Mouse (Mus musculus): ENCODE data around the gene Slc34a3.
A peak's percentile ranks its signal among the peaks of the same experiment; 100 is the strongest.

The Slc34a3 gene

GRCm38 (mm10) chr2:25246183-25247072 lies 12.3 kb upstream of the Slc34a3 start, which contains the start of gene AL732309.1:
TSS of gene AL732309.1 (minus strand) at chr2:25246863.
- peak in 1 of 2 experiments; percentile 45 for DNase-seq

DNA sequence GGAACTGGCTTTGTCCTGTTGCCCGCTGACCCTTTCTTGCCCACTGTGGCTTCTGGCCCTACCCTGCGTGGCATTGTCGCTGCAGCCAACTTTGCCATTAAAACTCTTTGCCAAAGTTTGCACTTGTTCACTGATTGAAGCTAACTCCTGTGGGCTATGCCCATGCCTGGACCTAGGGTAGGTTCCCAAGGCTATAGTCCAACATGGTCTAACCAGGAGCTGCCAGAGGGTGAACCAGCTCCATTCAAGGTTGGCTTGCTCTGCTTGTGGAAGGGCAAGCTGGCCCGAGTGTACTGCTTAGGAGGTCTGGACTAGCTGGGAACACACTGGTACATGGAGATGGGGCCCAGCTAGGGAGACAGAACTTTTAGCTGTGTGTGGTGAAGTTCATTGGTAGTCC lies 10.0 kb upstream of the Slc34a3 start:
- DNase-seq = no peak

GRCm38 (mm10) chr2:25243342-25243741 lies 9.2 kb upstream of the Slc34a3 start:
- DNase-seq = no peak

- peak; percentile 63 for DNase-seq
Observed at GRCm38 (mm10) chr2:25242101-25242506, 7.9 kb upstream of the Slc34a3 start, which contains the start of the genes Rnf208 and Cysrt1. TSS of gene Rnf208 (plus strand) at chr2:25242255. TSS of gene Cysrt1 (minus strand) at chr2:25242452.

DNA sequence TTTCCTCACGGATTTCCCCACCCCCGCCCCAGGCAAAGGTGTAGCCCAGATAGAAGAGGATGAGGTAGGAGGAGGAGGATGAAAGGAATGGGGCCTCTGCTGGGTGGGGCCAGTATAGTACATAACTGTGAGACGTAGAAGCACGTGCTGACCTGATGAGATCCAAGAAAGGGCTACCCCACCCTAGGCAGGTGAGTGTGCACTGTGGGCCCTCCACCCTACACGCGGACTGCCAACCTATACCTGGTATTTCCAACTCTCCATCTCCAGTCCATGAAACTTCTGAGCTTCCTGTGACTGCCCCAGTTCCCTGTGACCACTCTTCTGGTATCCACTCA lies 7.2 kb upstream of the Slc34a3 start:
- no peak for DNase-seq

GRCm38 (mm10) chr2:25240723-25241437 lies 6.7 kb upstream of the Slc34a3 start:
- DNase-seq = peak; percentile 68 to 74

- no peak for DNase-seq
Observed at GRCm38 (mm10) chr2:25240310-25240709, 6.1 kb upstream of the Slc34a3 start.

DNA sequence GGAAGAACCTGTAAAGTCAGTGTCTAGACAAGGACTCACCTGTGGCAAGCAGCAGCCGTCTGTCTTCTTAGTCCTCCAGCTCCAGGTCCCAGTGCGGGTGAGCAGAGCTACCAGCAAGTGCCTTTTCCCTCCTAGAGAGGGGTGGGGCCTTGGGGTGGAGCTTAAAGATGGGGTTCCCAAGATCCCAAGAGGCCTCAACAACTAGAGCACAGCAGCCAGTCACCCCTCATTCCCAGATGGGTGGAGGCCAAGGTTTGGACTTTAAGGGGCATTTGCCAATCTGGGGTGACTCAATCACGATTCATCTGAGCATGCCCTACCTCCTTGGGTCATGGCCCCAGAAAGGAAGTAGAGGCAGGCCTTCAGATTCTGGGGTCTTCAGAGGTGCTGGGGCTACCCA lies 5.6 kb upstream of the Slc34a3 start:
- no peak for DNase-seq

DNA sequence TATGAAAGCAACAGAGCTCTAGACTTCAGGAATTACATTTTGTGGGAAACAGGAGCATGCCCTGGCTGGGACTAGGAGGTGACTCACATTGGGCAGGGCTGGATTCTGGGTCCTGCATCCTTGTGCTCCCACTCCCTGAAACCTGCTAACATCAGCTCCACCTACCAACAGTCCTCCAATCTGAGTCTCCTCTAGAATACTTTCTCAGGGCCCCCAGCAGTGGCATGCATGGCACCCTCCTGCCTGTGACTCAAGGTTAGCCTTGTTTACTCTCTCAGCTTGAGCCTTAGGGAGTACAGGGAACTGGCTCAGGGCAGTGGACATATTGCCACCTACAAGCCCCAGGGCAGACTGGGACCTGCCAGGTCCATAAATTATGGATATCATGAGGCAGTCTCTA lies 3.9 kb upstream of the Slc34a3 start:
- no peak for DNase-seq

- DNase-seq = no peak
Observed at GRCm38 (mm10) chr2:25237522-25237921, 3.4 kb upstream of the Slc34a3 start.

GRCm38 (mm10) chr2:25236614-25237013 lies 2.5 kb upstream of the Slc34a3 start, which contains the start of gene Rnf224:
TSS of gene Rnf224 (minus strand) at chr2:25236787.
- no peak for DNase-seq

- no peak for DNase-seq
Observed at GRCm38 (mm10) chr2:25234551-25235220, 522 bp upstream of the Slc34a3 start.

GRCm38 (mm10) chr2:25233421-25233820 lies 743 bp downstream of the Slc34a3 start:
- DNase-seq = no peak

GRCm38 (mm10) chr2:25231038-25231437 lies 3.1 kb downstream of the Slc34a3 start:
- no peak for DNase-seq

- DNase-seq = no peak
Observed at GRCm38 (mm10) chr2:25230581-25230980, 3.6 kb downstream of the Slc34a3 start.

DNA sequence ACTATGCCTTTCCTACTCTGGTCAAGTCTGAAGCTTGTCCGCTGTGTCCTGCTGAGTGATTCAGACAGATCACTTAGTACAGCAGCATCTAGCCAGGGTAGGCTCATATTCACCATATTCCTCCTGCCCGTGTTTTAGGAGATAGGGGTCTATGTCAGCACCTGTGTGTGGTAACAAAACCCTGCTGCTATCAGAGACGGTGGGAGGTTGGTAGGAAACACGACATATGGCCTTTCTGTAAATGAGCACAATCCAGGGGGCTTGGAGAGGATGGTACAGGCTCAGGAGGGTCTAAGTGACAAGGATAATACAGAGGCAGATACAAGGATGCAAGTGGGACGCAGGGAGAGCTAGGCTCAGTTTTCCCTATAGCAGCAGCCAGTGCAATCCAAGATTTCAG lies 4.6 kb downstream of the Slc34a3 start:
- DNase-seq = no peak

- DNase-seq = peak in 1 of 2 experiments; percentile 26
Observed at GRCm38 (mm10) chr2:25228995-25229530, 5.1 kb downstream of the Slc34a3 start.

GRCm38 (mm10) chr2:25228431-25228889 lies 5.7 kb downstream of the Slc34a3 start:
- peak; percentile 91 to 94 for DNase-seq

DNA sequence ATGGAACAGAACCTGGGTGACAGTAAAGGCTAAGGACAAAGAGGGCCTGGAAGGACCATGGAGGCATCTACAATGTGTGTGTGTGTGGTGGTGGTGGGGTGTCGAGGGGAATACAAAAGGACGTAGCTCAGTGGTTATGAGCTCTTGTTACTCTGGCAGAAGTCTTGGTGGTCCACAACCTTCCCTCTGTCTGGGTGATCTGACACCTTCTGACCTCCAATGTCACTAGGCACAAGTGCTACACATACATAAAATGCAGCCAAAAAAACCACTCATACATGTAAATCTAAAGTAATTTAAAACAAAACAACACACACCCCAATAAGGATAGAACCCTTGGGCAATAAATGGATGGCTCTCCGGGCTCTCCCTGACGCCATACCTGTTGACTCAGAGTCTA lies 6.8 kb downstream of the Slc34a3 start:
- no peak for DNase-seq

GRCm38 (mm10) chr2:25226864-25227263 lies 7.3 kb downstream of the Slc34a3 start:
- peak; percentile 33 to 63 for DNase-seq

- no peak for DNase-seq
Observed at GRCm38 (mm10) chr2:25225811-25226379, 8.3 kb downstream of the Slc34a3 start.

Measured in cerebellum, postnatal 10 days (tissue).